Mouse (Mus musculus) forebrain, embryonic 15.5 days (tissue): ENCODE measurements at regions not wholly inside any gene's neighbourhood (a gene's known extent, or its start where the extent isn't known, plus 50 kb on each side); places are given as distances from the start of the nearest gene placed in this dataset.
A peak's percentile ranks its signal among the peaks of the same experiment; 100 is the strongest.

Source experiments
- ATAC-seq: fragments of 200-750 bp; cut with Nextera tagmentation; replicated peaks from 2 replicates; pipeline ENCODE4 v1.8.0; 2017; ENCODE audit warnings: mild to moderate bottlenecking, moderate TSS enrichment, moderate library complexity
- H3K27ac ChIP-seq: fragments of 300-500 bp; sonication (generic); replicated peaks from 2 replicates; pipeline ENCODE4 v1.5.1; 2015; ENCODE audit warnings: mild to moderate bottlenecking, inconsistent platforms
- H3K27me3 ChIP-seq: fragments of 300-500 bp; sonication (generic); 2 replicates; pipeline ENCODE4 v1.6.1; 2015; ENCODE audit warnings: inconsistent platforms
- H3K36me3 ChIP-seq: fragments of 300-500 bp; sonication (generic); 2 replicates; pipeline ENCODE4 v1.6.1; 2015; ENCODE audit warnings: mild to moderate bottlenecking, inconsistent platforms
- H3K4me1 ChIP-seq: fragments of 300-500 bp; sonication (generic); 2 replicates; pipeline ENCODE4 v1.6.1; 2015; ENCODE audit warnings: inconsistent platforms
- H3K4me2 ChIP-seq: fragments of 300-500 bp; sonication (generic); replicated peaks from 2 replicates; pipeline ENCODE4 v1.6.1; 2015; ENCODE audit warnings: mild to moderate bottlenecking, inconsistent platforms
- H3K4me3 ChIP-seq: fragments of 300-500 bp; sonication (generic); 2 replicates; pipeline ENCODE4 v1.5.1; 2015; ENCODE audit warnings: mild to moderate bottlenecking, inconsistent platforms
- H3K9ac ChIP-seq: fragments of 300-500 bp; sonication (generic); replicated peaks from 2 replicates; pipeline ENCODE4 v1.6.1; 2015; ENCODE audit warnings: mild to moderate bottlenecking, inconsistent platforms
- H3K9me3 ChIP-seq: fragments of 300-500 bp; sonication (generic); 2 replicates; pipeline ENCODE4 v1.6.1; 2016; ENCODE audit warnings: inconsistent platforms
- WGBS: fragments of 180-500 bp; shearing (Covaris S2); methylation state at CpG from one replicate; pipeline ENCODE4 v1.1.7; 2015; ENCODE audit warnings: mixed read lengths; 5-methylcytosine and 5-hydroxymethylcytosine counted together

- WGBS: 91% methylated on average over 9 of the region's 9 CpGs
These were observed 52.2 kb upstream of the Tmem108 start for GRCm38 (mm10) chr9:103813791-103814190.

GRCm38 (mm10) chr9:103818998-103819397 lies 57.4 kb upstream of the Tmem108 start:
- WGBS: 90% methylated on average over 2 of the region's 2 CpGs
- Histone ChIP-seq H3K27me3 (no peaks in the 10 kb centered on the region), H3K9me3 (no peaks in the 10 kb centered on the region), H3K4me1 (no peaks in the 10 kb centered on the region), H3K4me3 (no peak overlapping the region), H3K36me3 (no peaks in the 10 kb centered on the region), H3K9ac (no peak overlapping the region), H3K27ac (no peak overlapping the region), H3K4me2 (no peak overlapping the region)
- no peak for ATAC-seq

More at GRCm38 (mm10) chr9:103813791-103814190, 52.2 kb upstream of the Tmem108 start:
- Histone ChIP-seq H3K4me2 (no peak overlapping the region), H3K36me3 (no peaks in the 10 kb centered on the region), H3K4me3 (no peak overlapping the region), H3K9ac (no peak overlapping the region), H3K4me1 (no peaks in the 10 kb centered on the region), H3K9me3 (no peaks in the 10 kb centered on the region), H3K27me3 (no peaks in the 10 kb centered on the region), H3K27ac (no peak overlapping the region)
- no peak for ATAC-seq

- no peak; the same call in 1 of the 2 replicates for ATAC-seq
- 76% methylated on average over 3 of the region's 3 CpGs for WGBS
These were observed 60.0 kb upstream of the Tmem108 start for GRCm38 (mm10) chr9:103821632-103822031.

GRCm38 (mm10) chr9:103823491-103823890 lies 61.9 kb upstream of the Tmem108 start:
- 48% methylated on average over 3 of the region's 3 CpGs for WGBS
- no peaks in the 10 kb centered on the region for H3K27me3 ChIP-seq
- H3K4me3 ChIP-seq: no peak overlapping the region
- H3K9ac ChIP-seq: no peak overlapping the region
- H3K9me3 ChIP-seq: no peaks in the 10 kb centered on the region
- H3K4me2 ChIP-seq: no peak overlapping the region
- no peaks in the 10 kb centered on the region for H3K4me1 ChIP-seq
- peak overlapping the region; percentile 37; the same call in 1 of the 2 replicates for H3K27ac ChIP-seq
- no peaks in the 10 kb centered on the region for H3K36me3 ChIP-seq
- no peak for ATAC-seq

More at GRCm38 (mm10) chr9:103821632-103822031, 60.0 kb upstream of the Tmem108 start:
- no peak overlapping the region for H3K9ac ChIP-seq
- H3K9me3 ChIP-seq: no peaks in the 10 kb centered on the region
- no peak overlapping the region for H3K4me2 ChIP-seq
- no peak overlapping the region for H3K4me3 ChIP-seq
- H3K36me3 ChIP-seq: no peaks in the 10 kb centered on the region
- peak overlapping the region; percentile 65; the same call in 1 of the 2 replicates for H3K27ac ChIP-seq
- no peaks in the 10 kb centered on the region for H3K27me3 ChIP-seq
- no peaks in the 10 kb centered on the region for H3K4me1 ChIP-seq

GRCm38 (mm10) chr9:103841199-103841598 lies 79.6 kb upstream of the Tmem108 start:
- WGBS: 84% methylated on average over 3 of the region's 3 CpGs
- no peaks in the 10 kb centered on the region for H3K9me3 ChIP-seq
- no peak for ATAC-seq
- no peak overlapping the region for H3K27ac ChIP-seq
- peaks cover 5% of the 10 kb centered on the region for H3K4me1 ChIP-seq
- no peak overlapping the region for H3K4me3 ChIP-seq
- H3K27me3 ChIP-seq: no peaks in the 10 kb centered on the region
- no peak overlapping the region for H3K9ac ChIP-seq
- no peak overlapping the region for H3K4me2 ChIP-seq
- no peaks in the 10 kb centered on the region for H3K36me3 ChIP-seq

GRCm38 (mm10) chr9:103843836-103844235 lies 82.2 kb upstream of the Tmem108 start:
- 37% methylated on average over 8 of the region's 8 CpGs for WGBS
- Histone ChIP-seq H3K4me3 (no peak overlapping the region), H3K27ac (peak overlapping the region; percentile 43), H3K27me3 (no peaks in the 10 kb centered on the region), H3K36me3 (no peaks in the 10 kb centered on the region), H3K9me3 (no peaks in the 10 kb centered on the region), H3K4me2 (no peak overlapping the region), H3K9ac (no peak overlapping the region), H3K4me1 (peaks cover 5% of the 10 kb centered on the region)
- no peak for ATAC-seq

- Histone ChIP-seq H3K4me3 (no peak overlapping the region), H3K27ac (no peak overlapping the region), H3K36me3 (no peaks in the 10 kb centered on the region), H3K9ac (no peak overlapping the region), H3K9me3 (no peaks in the 10 kb centered on the region), H3K27me3 (no peaks in the 10 kb centered on the region), H3K4me1 (peaks cover 5% of the 10 kb centered on the region), H3K4me2 (no peak overlapping the region)
- 77% methylated on average over 6 of the region's 6 CpGs for WGBS
- ATAC-seq: no peak
These were observed 84.3 kb upstream of the Tmem108 start for GRCm38 (mm10) chr9:103845916-103846457.

- ATAC-seq: no peak
- H3K4me1 ChIP-seq: peaks cover 5% of the 10 kb centered on the region
- no peak overlapping the region for H3K4me2 ChIP-seq
- no peaks in the 10 kb centered on the region for H3K36me3 ChIP-seq
- H3K27ac ChIP-seq: no peak overlapping the region
- H3K4me3 ChIP-seq: no peak overlapping the region
- H3K27me3 ChIP-seq: no peaks in the 10 kb centered on the region
- H3K9ac ChIP-seq: no peak overlapping the region
- H3K9me3 ChIP-seq: no peaks in the 10 kb centered on the region
- WGBS: 64% methylated on average over 7 of the region's 7 CpGs
These were observed 86.3 kb upstream of the Tmem108 start for GRCm38 (mm10) chr9:103847931-103848330.

GRCm38 (mm10) chr9:103849079-103849478 lies 87.4 kb upstream of the Tmem108 start:
- Histone ChIP-seq H3K27me3 (no peaks in the 10 kb centered on the region), H3K4me3 (no peak overlapping the region), H3K27ac (no peak overlapping the region), H3K9me3 (no peaks in the 10 kb centered on the region), H3K4me1 (no peaks in the 10 kb centered on the region), H3K36me3 (no peaks in the 10 kb centered on the region), H3K4me2 (no peak overlapping the region), H3K9ac (no peak overlapping the region)
- 80% methylated on average over 3 of the region's 3 CpGs for WGBS
- ATAC-seq: no peak

- Histone ChIP-seq H3K9me3 (no peaks in the 10 kb centered on the region), H3K36me3 (no peaks in the 10 kb centered on the region), H3K9ac (no peak overlapping the region), H3K27ac (no peak overlapping the region), H3K27me3 (no peaks in the 10 kb centered on the region), H3K4me1 (no peaks in the 10 kb centered on the region), H3K4me3 (no peak overlapping the region), H3K4me2 (no peak overlapping the region)
- no peak for ATAC-seq
- WGBS: 68% methylated on average over 2 of the region's 2 CpGs
These were observed 91.1 kb upstream of the Tmem108 start for GRCm38 (mm10) chr9:103852691-103853090.

GRCm38 (mm10) chr9:103860658-103861377 lies 99.2 kb upstream of the Tmem108 start:
- ATAC-seq: no peak
- Histone ChIP-seq H3K4me2 (no peak overlapping the region), H3K9ac (no peak overlapping the region), H3K4me3 (no peak overlapping the region), H3K9me3 (no peaks in the 10 kb centered on the region), H3K4me1 (no peaks in the 10 kb centered on the region), H3K27ac (no peak overlapping the region), H3K27me3 (no peaks in the 10 kb centered on the region), H3K36me3 (no peaks in the 10 kb centered on the region)
- WGBS: 45% methylated on average over 12 of the region's 12 CpGs

- H3K9me3 ChIP-seq: no peaks in the 10 kb centered on the region
- ATAC-seq: no peak
- H3K27me3 ChIP-seq: no peaks in the 10 kb centered on the region
- H3K36me3 ChIP-seq: no peaks in the 10 kb centered on the region
- no peak overlapping the region for H3K4me3 ChIP-seq
- no peak overlapping the region for H3K9ac ChIP-seq
- WGBS: 89% methylated on average over 7 of the region's 7 CpGs
- H3K27ac ChIP-seq: no peak overlapping the region
- no peak overlapping the region for H3K4me2 ChIP-seq
- peaks cover 2% of the 10 kb centered on the region; the same call in 1 of the 2 replicates for H3K4me1 ChIP-seq
These were observed 100.9 kb upstream of the Tmem108 start for GRCm38 (mm10) chr9:103862493-103862892.
